Mouse (Mus musculus) erythroid progenitor cell, adult 5-6 weeks (primary cell): ENCODE data around the gene Tmem150a. TPM values are rescaled to one million over a fixed set of nuclear protein-coding genes. Genes with fewer than 3 reads are reported as not detected.

Experiments used
- ATAC-seq: replicated peaks from 2 replicates; pipeline ENCODE4 v1.8.0; 2016; ENCODE audit warnings: moderate number of reproducible peaks, mild to moderate bottlenecking, moderate TSS enrichment, inconsistent platforms; ENCODE audit not compliant: poor library complexity, low FRiP score, severe bottlenecking
- total RNA-seq, 2 experiments: library from RNA; stranded (forward) in 1 of 2; stranded (reverse) in 1 of 2; fragments of 150-400 nt in 1 of 2; fragments of 186-747, 209-891 nt in 1 of 2; gene quantifications; 2 replicates each; pipeline versions ENCODE4 v1.2.3 to v1.2.4; 2015 to 2017; ENCODE audit warnings: low replicate concordance in 2 of 2

Gene Tmem150a
- total RNA-seq, 2 experiments from 2014 or later = 0.61 to 11.7 TPM

GRCm38 (mm10) chr6:72347166-72347941 lies 7.9 kb upstream of the Tmem150a start, which contains the start of gene 0610030E20Rik:
TSS of gene 0610030E20Rik (plus strand) at chr6:72347317.
- peak; percentile 60 for ATAC-seq

GRCm38 (mm10) chr6:72348411-72348810 lies 6.8 kb upstream of the Tmem150a start:
- no peak for ATAC-seq

DNA sequence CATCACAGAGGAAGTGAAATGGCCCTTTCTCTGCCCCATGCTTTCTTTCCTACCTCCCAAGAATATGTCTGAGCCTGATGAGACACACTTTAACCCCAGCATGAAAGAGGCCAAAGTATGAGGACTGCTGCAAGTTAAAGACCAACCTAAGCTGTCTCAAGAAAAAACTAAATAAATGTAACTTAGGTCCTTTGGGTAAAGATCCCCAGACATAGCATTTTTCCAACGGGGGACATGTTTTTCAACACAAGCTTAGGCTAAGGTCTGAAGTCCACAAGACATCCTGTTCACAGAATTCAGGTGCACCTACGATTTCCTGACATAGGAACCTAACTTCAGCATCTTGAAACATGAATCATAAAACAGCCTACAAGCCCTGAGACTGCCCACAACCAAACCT lies 5.0 kb upstream of the Tmem150a start:
- no peak for ATAC-seq

GRCm38 (mm10) chr6:72352636-72353405 lies 2.4 kb upstream of the Tmem150a start:
- no peak for ATAC-seq

- ATAC-seq = no peak
These were observed 1.2 kb upstream of the Tmem150a start for GRCm38 (mm10) chr6:72354025-72354424.

- ATAC-seq = no peak
These were observed 820 bp downstream of the Tmem150a start for GRCm38 (mm10) chr6:72356001-72356532.

DNA sequence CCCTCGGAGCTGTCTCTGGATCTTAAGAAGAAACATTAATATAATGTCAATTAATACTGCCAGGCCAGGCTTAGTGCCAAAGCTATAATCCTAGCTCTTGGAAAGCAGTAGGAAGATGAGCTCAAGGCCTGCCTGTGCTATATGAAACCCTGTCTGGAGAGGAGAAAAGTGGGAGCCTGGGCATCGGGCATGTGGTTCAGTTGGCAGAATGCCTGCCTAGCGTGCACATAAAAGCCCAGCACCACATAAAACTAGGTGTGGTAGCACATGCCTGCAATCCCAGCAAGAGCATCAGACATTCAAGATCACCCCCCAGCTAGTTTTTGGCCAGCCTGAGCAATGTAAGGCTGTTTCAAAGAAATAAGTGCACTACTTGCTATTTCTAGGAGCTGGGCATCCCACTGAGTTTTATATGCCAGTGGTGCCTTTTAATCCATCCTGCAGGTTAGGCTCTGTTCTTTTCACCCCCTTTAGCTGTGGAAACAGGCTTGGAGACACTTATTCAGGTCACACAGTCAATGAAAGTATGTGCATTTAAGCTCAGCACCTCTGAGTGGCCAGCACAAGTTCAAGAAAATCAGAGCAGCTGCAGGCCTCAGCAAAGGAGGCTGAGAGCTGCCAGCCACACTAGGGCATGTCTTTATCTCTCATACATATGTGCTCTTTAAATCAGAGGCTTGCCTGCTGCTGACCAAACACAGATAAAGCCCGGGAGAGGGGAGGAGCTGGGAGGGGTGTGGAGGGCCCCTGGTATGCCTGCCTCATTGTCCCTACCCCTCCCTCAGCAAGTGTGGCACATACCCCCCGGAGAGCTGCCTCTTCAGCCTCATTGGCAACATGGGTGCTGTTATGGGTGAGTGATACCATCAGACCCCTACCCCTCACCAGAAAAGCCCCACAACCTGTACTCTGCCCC lies 2.2 kb downstream of the Tmem150a start:
- peak; percentile 37 for ATAC-seq

- no peak for ATAC-seq
These were observed 3.0 kb downstream of the Tmem150a start for GRCm38 (mm10) chr6:72358086-72358764.

DNA sequence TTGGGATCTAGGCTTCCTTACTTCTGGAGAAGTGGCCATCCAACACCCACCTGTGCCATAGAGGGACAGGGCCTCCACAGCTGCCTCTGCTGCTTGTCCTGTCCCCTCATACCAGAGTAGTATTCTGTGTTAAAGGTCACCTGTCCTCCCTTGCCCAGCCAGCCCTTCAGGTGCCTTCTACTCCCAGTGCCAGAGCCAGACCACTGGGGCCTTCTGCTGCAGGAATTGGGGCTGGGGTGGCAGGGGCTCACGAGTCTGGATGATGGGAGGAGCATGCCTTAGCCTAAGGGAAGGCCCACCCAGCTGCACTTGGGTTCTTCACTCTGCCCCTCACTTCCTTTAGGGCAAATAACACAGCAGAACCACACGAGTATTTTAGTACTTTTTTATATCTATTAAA lies 4.1 kb downstream of the Tmem150a start:
- no peak for ATAC-seq

GRCm38 (mm10) chr6:72359891-72360598 lies 4.8 kb downstream of the Tmem150a start:
- ATAC-seq = no peak

DNA sequence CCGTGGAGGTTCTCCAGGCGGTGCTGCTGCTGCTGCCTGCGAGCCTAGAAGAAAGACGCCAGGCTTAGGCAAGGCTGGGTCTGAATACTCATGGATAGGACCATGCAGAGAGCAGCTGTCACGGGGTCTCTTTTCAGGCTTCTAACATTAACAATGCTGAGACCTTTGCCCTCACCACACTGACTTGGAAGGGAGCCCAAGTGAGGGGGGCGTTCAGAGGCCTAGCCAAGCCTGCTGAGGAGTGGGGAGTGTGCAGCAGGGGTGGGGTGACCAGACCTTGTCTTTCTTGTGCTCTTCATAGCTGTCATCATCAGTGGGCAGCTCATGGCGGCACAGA lies 5.3 kb downstream of the Tmem150a start:
- ATAC-seq = no peak

DNA sequence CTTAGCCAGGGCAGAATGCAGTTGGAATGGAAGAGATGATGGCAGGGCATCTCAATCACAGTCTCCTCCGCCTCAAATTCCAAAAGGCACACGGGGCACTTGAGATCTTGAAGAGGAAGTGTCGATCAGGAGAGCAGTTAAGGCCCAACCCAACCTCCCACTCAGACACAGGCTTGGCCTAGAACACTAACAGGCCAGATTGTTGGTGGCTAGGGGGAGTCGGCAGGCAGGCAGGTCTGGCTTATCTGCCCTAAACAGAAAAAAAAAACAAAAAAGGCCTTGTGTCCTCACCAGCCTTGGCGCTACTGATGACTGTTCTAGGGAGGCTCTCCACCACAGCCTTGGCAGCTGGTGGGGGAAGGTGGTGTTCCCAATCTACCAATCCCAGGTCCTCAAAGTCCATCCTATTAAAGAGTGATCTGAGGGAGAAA lies 5.9 kb downstream of the Tmem150a start:
- ATAC-seq = no peak

DNA sequence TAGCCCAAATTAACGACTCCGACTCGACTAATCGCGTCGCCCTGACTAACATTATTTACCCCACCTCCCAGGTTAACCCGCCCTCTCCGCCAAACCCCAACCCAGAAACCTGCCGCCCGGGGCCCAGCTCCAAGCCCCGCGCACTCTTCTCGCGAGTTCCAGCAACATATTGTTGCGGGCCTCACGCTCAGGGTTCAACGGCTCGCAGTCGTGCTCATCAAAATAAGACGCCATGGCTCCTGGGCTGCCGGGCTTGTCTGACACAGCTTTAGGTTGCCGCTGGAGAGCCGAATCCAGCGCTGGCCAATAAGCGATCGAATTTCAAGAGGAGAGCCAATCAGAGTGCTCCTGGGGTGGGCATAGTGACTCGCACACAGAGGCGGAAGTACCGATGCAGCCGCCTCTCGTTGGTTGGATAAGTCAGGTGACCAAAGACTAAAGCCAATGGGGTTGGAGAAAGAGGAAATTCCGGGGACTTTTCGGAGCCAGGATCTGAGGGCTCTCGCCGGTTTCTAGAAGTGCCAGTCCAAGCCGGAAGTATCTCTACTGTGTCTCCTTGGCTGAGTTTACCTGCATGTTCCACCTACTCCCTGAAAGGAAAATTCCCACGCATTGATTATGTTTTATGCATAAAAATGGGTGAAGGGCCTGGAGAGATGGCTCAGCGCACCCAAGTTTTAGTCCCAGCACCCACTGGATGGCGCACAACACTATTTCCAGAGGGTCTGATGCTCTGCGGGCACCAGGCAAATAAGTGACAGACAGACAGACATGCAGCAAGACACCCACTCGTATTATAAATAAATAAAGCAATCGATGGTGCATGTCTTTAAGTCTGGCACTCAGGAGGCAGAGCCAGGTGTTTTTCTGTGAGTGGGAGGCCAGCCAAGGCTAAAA lies 7.1 kb downstream of the Tmem150a start:
- ATAC-seq = peak; percentile 93

DNA sequence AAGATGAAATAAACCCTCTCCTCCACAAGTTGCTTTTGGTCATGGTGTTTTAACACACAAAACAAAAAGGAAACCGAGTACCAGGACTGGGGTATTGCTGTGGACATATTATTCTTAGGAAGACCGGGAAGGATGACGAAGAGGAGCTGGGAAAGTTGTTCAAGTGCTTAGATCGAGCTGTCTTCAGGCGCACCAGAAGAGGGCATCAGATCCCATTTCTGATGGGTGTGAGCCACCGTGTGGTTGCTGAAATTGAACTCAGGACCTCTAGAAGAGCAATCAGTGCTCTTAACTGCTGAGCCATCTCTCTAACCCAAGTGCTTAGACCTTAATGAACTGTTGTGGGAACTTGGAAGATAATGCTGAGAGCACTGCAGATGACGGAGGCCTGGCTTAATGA lies 8.8 kb downstream of the Tmem150a start:
- ATAC-seq = no peak

- no peak for ATAC-seq
These were observed 9.7 kb downstream of the Tmem150a start for GRCm38 (mm10) chr6:72364985-72365384.

DNA sequence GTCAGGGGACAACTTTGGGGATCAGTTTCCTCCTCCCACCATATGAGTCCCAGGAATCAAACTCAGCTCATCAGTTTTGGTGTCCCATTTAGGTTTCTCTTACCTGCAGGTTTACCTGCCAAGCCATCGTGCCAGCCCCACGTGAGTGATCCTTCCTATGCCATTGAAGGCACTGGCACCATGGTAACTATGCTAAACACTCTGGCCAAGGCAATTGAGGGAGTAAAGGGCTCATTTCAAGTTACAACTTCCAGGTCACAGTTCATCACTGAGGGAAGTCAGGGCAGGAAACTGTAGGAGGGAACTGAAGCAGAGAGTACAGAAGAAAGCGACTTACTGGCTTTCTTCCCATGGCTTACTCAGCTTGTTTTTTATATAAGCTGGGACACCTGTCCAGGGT lies 11.1 kb downstream of the Tmem150a start:
- no peak for ATAC-seq

DNA sequence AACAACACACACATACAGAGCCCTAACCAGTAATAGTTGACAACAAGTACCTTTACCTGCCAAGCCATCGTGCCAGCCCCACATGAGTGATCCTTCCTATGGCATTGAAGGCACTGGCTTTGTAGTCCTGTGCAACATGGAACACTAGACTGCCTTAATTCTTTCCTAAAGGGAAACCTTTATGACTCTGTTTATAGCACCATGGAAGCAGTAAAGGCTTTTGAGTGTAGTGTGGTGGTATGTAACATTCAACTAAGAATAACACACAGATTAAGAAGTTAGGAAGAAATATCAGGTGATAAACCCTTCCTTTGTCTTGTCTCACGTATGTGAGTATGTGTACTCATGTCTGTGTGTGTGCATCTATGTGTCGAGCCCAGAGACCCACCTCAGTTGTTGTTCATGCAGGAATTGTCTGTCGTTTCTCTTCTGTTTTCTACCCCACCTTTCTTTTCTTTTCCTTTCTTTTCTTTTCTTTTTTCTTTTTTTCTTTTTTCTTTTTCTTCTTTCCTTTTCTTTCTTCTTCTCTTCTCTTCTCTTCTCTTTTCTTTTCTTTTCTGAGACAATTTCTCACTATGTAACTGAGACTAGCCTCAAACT lies 11.7 kb downstream of the Tmem150a start, which contains the start of gene Rnf181:
Gene Rnf181 (minus strand): TSS at position 113 of the 600 bp plus-strand sequence.
- ATAC-seq = no peak
